Mouse (Mus musculus) stomach, postnatal 0 days (tissue): ENCODE results near the gene Nell2.

Experiments
- CTCF ChIP-seq: IDR thresholded peaks from 2 replicates; pipeline ENCODE4 v1.5.1; 2016; ENCODE audit warnings: antibody characterized with exemption, low read depth, mild to moderate bottlenecking, moderate library complexity
- EP300 ChIP-seq: optimal IDR thresholded peaks from 2 replicates; pipeline ENCODE3; 2016; ENCODE audit warnings: antibody characterized with exemption

DNA sequence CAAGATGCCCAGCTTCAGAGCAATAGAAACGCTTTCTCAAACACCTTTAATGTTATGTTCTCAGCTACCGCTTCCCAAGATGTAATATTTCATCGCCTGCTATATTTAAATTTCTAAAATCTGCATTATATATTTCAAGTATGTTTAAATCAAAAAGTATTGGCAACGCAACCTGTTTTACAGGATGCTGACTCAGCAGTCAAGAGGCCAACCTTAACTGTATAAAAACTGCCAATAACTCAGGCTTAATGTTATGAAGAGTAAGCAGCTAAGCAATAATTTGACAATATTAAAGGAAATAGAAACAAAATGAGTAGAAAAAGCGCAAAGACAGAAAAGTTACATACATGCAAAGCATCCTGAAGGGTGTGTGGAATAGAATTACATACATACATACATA lies 32.9 kb upstream of the Nell2 start:
- TF ChIP-seq EP300 (no peak), CTCF (no peak)
